Mouse (Mus musculus) c-Kit-positive CD71-positive TER-119-negative erythroid progenitor cells, embryonic 14.5 days (primary cell): Measurements from ENCODE around the gene Ccdc60.

Source experiments
- DNase-seq: peaks from one replicate; pipeline ENCODE4 v3.0.0-alpha.2; 2013; ENCODE audit warnings: low read depth

The Ccdc60 gene

DNA sequence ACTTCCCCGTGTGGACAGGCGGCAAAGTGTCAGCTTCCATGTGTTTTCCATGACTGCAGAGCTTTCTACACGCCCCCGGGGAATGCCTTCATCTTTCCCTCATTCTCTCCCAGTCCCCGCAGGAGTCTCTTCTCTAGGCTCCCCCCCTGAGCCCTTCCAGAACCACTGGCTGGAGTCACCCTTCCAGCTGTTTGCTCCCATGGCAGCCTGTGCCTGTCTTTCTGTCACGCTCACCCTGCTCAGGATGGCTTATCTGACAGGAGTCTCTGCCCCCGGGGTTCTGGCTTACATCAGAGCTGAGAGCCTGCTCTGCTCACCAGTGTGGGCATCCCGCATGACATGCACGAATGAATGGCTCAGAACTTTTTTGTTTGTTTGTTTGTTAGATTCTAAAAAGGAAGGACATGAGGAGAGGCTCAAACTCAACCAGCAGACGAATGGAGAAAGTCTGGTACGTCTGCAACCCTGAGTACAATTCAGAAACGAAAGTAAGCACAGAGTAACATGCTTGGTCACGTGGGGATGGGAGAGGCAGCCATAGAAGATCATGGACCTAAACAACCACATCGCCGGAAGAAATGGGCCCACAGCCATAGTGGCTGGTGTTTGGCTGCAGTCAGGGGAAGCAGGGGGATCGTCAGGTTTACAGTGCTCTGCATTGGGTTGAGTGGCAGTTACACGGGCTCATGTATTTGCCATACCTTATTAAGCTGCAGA is 17.1 kb downstream of the Ccdc60 start:
- no peak for DNase-seq

DNA sequence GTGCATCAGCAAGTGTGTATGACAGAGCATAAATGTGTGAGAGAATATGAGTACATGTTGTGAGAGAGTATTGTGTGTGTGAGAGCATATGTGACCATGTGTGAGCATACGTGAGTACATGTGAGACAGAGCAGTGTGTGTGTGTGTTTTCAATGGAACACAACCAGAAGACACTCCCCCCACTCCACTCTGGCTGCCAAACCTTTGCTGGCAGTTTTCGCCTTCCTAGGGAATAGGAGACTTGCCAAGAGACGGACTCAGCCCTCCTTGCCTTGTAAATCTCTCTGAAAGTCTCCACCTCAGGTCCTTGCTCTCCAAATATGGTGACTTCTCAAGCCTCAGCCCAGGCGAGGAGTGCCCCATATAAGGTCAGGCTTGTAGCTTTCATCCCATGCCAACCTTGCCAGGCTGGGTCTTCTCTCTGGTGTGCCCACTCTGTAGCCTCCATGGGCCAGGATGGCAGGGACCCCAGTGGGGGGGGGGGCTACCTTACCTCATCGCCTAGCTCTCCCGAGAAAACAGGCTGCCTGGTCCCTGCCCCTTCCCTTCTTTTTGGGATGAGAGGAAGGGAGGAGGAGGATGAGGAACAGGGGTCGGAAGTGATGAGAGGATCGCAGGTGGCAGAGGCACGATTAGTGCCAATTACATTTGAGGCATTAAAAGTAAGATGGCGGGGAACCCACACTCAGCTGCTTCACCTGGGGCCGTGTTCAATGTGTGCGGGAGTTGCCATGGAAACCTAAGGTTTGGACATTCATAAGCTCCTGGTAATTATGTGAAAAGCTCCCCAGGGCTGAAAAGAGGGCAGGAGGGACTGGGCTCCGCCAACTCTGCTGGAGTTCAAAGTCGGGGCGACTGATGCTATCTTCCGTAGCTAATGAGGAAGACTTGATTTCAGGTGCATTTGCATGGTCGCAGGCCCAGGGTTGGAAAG is 19.3 kb downstream of the Ccdc60 start:
- no peak for DNase-seq

DNA sequence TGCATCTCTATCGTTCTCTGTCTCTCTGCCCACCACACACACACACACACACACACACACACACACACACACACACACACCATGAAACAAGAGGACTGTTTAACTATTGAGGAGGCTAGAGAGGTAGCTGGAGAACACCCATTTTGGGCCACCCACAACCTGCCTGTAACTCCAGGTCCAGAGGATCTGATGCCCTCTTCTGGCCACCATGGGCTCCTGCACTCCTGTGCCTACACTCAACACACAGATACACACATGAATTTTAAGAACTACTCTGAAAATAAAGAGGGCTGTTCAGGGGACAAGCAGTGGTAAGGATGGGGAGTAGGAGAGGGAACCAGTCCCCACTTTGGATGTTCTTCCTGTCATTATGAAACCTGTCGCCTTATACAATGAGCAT is 26.1 kb downstream of the Ccdc60 start:
- DNase-seq, result no peak

GRCm38 (mm10) chr5:116261944-116262343 is 26.8 kb downstream of the Ccdc60 start:
- no peak for DNase-seq

- no peak for DNase-seq
These were observed 28.4 kb downstream of the Ccdc60 start for GRCm38 (mm10) chr5:116260356-116260755.

DNA sequence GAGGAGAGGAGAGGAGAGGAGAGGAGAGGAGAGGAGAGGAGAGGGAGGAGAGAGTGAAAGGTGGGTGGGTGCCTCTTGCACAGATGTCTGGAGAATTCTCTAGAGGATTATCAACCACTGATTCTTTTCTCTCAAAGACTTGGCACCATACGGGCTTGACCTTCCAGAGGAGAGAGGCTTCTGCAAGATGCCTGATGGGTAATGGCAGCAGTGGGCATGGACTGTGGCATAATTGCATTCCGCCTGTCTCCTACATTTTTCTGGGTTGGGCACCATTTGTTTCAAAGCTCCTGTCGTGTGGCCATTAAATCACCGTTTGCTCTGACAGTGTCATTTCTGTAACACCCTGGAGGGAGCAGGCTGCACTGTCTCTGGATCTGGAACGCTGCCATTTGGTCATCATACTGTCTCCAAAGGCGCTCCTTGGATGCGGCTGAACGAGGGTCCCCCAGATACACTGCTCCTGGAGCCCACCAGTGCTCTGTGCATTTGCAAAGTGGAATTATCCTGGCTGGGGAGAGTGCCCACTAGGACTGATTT is 30.4 kb downstream of the Ccdc60 start:
- no peak for DNase-seq

DNA sequence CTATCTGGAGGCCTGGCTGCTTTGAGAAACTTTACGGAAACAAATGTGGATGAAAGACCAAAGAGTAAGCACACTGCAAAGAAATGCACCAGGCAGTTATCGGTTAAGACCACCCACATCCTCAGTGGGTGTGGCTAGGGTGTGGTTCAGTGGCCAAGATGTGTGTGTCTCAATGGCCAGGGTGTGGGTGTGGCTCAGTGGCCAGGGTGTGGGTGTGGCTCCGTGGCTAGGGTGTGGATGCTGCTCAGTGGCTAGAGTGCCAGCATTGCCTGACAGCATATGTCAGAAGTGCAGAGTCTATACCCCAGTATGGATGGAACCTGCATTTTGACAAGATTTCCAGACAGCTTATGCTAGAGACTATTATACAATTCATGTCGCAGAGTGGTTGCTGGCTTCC is 34.9 kb downstream of the Ccdc60 start:
- DNase-seq, result peak; percentile 16

DNA sequence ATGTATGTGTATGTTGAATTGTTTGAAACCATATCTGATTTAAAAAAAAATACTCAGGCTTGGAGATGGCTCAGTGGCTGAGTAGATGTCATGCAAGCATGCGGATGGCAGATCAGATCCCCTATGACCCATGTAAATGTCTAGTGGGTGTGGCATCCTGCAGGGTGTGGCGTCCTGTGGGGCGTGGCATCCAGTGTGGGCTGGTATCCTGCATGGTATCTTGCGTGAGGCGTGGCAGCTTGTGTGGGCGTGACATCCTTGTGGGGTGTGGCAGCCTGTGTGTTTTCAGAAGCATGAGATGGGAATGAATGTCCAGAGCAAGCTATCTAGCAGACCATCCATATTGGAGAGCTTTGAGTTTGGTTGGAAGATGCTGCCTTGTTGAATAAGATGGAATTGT is 36.6 kb downstream of the Ccdc60 start:
- no peak for DNase-seq

- no peak for DNase-seq
These were observed 42.1 kb downstream of the Ccdc60 start for GRCm38 (mm10) chr5:116246642-116247041.

DNA sequence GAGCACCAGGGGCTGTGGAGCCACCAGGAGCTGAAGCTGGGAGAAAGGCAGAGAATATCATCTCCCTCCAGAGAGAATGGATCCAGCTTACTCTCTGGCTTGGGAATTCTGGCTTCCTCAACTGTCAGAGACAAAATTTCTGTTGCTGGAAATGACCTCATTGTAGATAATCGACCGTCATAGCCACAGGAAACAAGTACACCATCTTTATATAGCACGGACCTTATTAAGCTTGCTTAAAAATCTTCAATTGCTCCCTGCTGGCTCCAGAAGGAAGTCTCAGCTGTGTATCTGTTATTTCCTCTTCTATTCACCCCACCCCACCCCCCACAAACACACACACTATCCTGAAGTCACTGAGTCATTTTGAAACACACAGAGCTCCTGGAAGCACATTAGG is 44.3 kb downstream of the Ccdc60 start:
- DNase-seq, result no peak

DNA sequence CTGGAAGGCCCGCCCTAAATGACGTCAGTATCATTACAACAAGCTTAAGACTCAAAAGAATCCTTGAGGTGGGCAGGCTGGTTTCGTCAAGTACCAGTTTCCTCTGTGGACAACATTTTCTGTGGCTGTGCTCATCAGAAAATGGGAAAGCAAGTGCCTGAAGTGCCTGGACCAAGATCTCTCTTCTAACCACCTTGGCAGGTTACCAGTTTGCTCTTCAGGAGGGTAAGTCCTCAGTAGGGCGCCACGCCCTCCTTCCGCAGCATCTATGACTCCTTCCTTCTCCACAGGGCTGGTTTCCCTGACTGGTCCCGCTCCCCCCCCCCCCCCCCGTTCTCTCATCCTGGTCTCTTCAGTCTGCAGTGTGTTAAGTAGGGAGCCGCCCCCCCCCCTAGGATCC is 45.2 kb downstream of the Ccdc60 start:
- no peak for DNase-seq

- DNase-seq, result no peak
These were observed 56.7 kb downstream of the Ccdc60 start for GRCm38 (mm10) chr5:116231841-116232643.

GRCm38 (mm10) chr5:116228414-116228813 is 60.4 kb downstream of the Ccdc60 start:
- DNase-seq, result no peak

DNA sequence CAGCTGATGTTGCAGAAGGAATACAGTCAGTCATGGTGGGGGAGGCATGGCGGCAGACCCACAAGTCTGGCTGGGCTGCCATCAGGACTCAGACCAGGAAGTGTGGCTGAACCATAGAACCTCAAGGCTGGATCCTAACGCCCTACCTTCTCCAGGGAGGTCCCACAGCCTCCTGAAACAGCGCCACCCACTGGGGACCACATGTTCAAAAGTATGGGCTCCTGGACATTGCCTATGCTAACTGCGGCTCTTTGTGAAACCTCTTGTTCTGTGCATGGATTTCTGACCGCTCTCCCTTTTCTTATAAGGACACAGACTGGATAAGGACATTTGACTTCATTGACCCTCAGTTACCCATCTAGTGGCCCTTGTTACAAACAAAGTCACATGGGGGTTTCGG is 64.8 kb downstream of the Ccdc60 start:
- DNase-seq, result no peak

- no peak for DNase-seq
These were observed 66.9 kb downstream of the Ccdc60 start for GRCm38 (mm10) chr5:116221916-116222315.

- DNase-seq, result no peak
These were observed 69.5 kb downstream of the Ccdc60 start for GRCm38 (mm10) chr5:116219288-116219687.

- no peak for DNase-seq
These were observed 76.1 kb downstream of the Ccdc60 start for GRCm38 (mm10) chr5:116212706-116213105.

DNA sequence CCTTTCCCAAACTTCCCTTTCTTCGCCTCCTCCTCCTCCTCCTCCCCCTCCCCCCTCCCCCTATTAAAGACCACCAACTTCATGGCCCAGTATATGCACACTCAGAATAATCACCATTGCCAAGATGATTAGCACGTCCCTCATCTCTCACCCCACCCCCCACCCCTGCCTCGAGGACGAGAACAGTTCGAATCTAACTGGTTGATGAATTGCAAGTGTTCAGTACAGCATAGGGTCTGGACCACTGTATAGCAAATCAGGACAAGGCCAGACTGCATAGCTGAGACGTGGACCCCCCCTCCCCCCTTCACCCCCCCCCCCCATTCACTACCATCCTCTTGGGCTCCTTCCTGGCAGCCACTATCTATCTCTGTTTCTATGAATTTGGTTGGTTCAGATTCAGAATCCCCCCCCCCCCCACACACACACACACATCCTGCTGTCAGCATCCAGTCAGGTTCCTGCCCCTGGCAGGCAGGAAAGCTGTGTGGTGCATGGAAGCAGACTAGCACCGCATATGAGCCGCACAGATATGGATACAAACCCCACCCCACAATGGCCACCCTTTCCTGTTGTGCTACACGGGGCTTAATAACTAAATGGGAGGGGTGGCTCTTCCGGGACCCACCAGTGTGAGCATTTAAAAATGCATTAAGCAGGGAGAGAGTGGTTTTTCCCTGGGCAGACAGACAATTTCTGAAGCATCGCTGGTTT is 79.2 kb downstream of the Ccdc60 start:
- no peak for DNase-seq

- no peak for DNase-seq
These were observed 79.9 kb downstream of the Ccdc60 start for GRCm38 (mm10) chr5:116208741-116209368.

- no peak for DNase-seq
These were observed 86.1 kb downstream of the Ccdc60 start for GRCm38 (mm10) chr5:116202692-116203091.

DNA sequence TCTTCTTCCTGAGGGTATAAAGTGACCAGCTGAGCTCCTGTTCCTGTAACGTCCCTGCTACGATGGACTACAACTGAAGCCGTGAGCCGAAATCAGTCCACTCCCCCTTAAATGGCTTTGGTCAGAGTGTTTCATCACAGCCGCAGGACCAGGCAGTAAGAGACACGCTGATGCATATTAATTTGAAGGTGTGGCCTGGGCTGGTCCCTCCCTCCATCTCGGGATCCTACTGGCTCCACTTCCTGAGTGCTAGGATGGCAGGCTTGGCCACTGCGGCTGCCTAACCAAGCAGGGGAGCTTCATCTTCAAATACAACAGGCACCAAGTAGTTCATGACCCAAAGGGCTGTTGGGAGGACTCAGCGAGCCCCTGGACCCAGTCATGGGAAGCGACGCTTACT is 94.3 kb downstream of the Ccdc60 start:
- DNase-seq, result no peak
